29 mouse cellular contexts compared by ENCODE assay signal in the genomic region with DNA sequence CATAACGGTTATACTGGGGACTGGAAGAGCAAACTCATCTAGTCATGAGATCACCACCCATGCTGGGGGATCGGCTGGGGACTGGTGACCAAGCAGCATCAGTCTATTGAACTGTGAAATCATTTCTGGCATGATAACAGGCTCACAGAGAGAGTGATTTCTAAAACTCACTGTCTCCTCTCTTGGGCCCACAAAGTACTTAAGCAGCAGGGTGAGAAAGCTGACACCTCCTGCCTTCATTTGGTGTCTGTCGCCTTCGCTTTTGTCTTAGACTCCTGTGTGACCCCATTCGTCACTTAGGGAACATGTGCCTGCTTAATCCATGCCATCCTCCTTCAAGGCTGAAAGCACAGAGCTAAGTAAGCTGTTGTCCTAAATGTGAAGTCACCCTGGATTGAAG.
"Had no signal": no experiment of that assay in that cellular context is flagged by ENCODE, and none has a peak within 500 bp of the region (broad histone marks: within the 10 kb centered on the region; RNA-seq: fewer than 3 reads in every experiment).

No protein-coding gene starts in this region.

- H3K4me1 ChIP-seq: heart, embryonic 12.5 days; heart, embryonic 15.5 days; hindbrain, embryonic 12.5 days had no signal

- DNase-seq: heart, postnatal 10 days; heart, postnatal 14 days; heart, postnatal 36 days; heart, postnatal 4 days; kidney, adult 11 months; kidney, adult 18-20 months; kidney, adult 8-10 months; kidney, adult 9 months; kidney, postnatal 10 days; kidney, postnatal 14 days; kidney, postnatal 36 days; kidney, postnatal 4 days; layer of hippocampus, adult 9-11 months; layer of hippocampus, postnatal 36 days had no signal

- H3K27me3 ChIP-seq: heart, embryonic 12.5 days; heart, embryonic 13.5 days; heart, embryonic 15.5 days; hindbrain, embryonic 12.5 days; hindbrain, embryonic 13.5 days; hindbrain, embryonic 15.5 days; intestine, embryonic 15.5 days; kidney, embryonic 15.5 days had no signal

- H3K4me3 ChIP-seq: heart, embryonic 10.5 days; heart, embryonic 12.5 days; heart, embryonic 13.5 days; heart, embryonic 15.5 days; hindbrain, embryonic 10.5 days; hindbrain, embryonic 12.5 days; hindbrain, embryonic 13.5 days; hindbrain, embryonic 15.5 days; intestine, embryonic 15.5 days; kidney, embryonic 15.5 days; layer of hippocampus, adult 2 months; left cerebral cortex, adult 2 months had no signal

- H3K36me3 ChIP-seq: heart, embryonic 10.5 days; heart, embryonic 12.5 days; heart, embryonic 13.5 days; heart, embryonic 15.5 days; hindbrain, embryonic 10.5 days; hindbrain, embryonic 12.5 days; hindbrain, embryonic 13.5 days; hindbrain, embryonic 15.5 days; intestine, embryonic 15.5 days; kidney, embryonic 15.5 days had no signal

- H3K27ac ChIP-seq: heart, embryonic 10.5 days; heart, embryonic 13.5 days; heart, embryonic 15.5 days; hindbrain, embryonic 10.5 days; hindbrain, embryonic 12.5 days; hindbrain, embryonic 13.5 days; hindbrain, embryonic 14.5 days; hindbrain, embryonic 15.5 days; hindbrain, postnatal 0 days; intestine, embryonic 15.5 days; kidney, embryonic 15.5 days; kidney, postnatal 0 days; layer of hippocampus, adult 2 months; left cerebral cortex, adult 2 months had no signal
